Mouse (Mus musculus): ENCODE measurements around the gene Stard13.

- no peak for TF ChIP-seq CTCF (IDR thresholded peaks at IDR 0.05; ENCODE audit: low read depth, low read length)
- TF ChIP-seq EP300 (IDR thresholded peaks at IDR 0.05; ENCODE audit: insufficient read depth, low read depth, low read length) = no peak
- no peak for TF ChIP-seq POLR2A (IDR thresholded peaks at IDR 0.05; ENCODE audit: insufficient read depth, low read length)
Observed at GRCm38 (mm10) chr5:151061942-151062341, 171.7 kb downstream of the Stard13 start.
